Mouse (Mus musculus): ENCODE measurements around the gene Psmc5. TPM values are rescaled to one million over a fixed set of nuclear protein-coding genes. Genes with fewer than 3 reads are reported as not detected.

Gene Psmc5
- polyA plus RNA-seq, 1 experiment from 2014 or later, result 352 TPM

DNA sequence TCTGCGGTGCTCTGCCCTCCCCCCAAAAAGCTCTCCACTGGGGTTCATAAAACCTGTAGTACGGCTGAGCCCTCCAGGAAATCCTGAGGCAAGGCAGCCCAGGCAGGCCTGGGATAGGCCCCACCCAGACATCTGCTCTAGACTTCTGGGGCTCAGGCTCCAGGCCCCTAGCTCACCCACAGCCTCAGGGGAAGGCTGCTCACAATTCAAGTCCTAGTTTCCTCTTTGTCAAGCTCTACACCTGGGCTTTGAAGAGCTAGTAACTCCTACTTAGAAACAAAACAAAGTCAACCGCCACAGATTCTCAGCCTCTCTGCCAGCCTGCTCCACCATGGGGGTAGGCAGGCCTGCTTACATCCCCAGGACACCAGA, 13.1 kb downstream of the Psmc5 start:
- Histone ChIP-seq H3K4me2 (peak overlapping the region; percentile 51), H3K36me3 (peaks cover 33% of the 10 kb centered on the region), H3K9me3 (no peaks in the 10 kb centered on the region), H3K9ac (replicated peaks) (peak overlapping the region; percentile 35), H3K27me3 (no peaks in the 10 kb centered on the region), H3K4me1 (replicated peaks) (peaks cover 55% of the 10 kb centered on the region), H3K4me3 (replicated peaks) (peak overlapping the region; percentile 30), H3K27ac (peak overlapping the region; percentile 93)
- whole genome bisulfite sequencing, result 5% methylated on average over 3 of the region's 3 CpGs
- 0 out of 2 replicates have a peak, but pooled peaks have one; percentile 12 for ATAC-seq (ENCODE audit: insufficient number of reproducible peaks, insufficient read depth, low FRiP score, low TSS enrichment, low read depth)

DNA sequence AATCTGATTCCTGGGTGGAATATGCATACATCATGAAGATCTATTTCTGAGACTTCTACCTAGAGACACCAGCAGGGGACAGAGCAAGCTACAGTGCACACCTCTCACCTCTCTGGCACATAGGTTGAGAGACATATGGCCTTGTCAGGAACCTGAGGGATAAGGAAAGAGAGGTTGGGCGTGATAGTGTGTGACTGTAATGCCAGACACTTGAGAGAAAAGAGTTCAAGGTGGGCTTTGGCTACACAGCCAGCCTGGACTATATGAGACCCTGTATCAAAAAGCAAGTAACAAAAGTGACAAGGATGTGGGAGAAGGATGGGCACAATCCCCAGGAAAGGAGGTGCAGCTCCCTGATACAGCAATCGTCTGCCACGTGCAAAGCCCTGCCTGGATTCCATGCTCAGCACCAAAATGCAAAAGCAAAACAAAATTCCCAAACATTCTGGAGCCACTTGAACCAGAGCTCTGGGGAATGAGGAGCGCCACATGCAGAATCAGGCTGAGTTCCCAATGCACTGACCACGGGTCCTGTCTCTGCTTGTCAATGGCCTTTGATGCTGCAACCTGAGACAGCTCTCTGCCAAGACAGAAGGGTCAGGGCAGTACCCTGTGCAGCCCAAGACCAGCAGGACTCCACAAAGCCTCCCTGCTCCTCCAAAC, 15.3 kb downstream of the Psmc5 start:
- no peak for ATAC-seq (ENCODE audit: insufficient number of reproducible peaks, insufficient read depth, low FRiP score, low TSS enrichment, low read depth)
- no peaks in the 10 kb centered on the region for H3K9me3 ChIP-seq
- H3K9ac ChIP-seq (replicated peaks), result peak overlapping the region; percentile 99
- H3K27me3 ChIP-seq, result no peaks in the 10 kb centered on the region
- H3K27ac ChIP-seq, result peak overlapping the region; percentile 96
- peaks cover 69% of the 10 kb centered on the region for H3K4me1 ChIP-seq (replicated peaks)
- peak overlapping the region; percentile 99 for H3K4me3 ChIP-seq (replicated peaks)
- H3K4me2 ChIP-seq, result peak overlapping the region; percentile 93
- WGBS, result 27% methylated on average over 5 of the region's 5 CpGs
- H3K36me3 ChIP-seq, result peaks cover 11% of the 10 kb centered on the region

DNA sequence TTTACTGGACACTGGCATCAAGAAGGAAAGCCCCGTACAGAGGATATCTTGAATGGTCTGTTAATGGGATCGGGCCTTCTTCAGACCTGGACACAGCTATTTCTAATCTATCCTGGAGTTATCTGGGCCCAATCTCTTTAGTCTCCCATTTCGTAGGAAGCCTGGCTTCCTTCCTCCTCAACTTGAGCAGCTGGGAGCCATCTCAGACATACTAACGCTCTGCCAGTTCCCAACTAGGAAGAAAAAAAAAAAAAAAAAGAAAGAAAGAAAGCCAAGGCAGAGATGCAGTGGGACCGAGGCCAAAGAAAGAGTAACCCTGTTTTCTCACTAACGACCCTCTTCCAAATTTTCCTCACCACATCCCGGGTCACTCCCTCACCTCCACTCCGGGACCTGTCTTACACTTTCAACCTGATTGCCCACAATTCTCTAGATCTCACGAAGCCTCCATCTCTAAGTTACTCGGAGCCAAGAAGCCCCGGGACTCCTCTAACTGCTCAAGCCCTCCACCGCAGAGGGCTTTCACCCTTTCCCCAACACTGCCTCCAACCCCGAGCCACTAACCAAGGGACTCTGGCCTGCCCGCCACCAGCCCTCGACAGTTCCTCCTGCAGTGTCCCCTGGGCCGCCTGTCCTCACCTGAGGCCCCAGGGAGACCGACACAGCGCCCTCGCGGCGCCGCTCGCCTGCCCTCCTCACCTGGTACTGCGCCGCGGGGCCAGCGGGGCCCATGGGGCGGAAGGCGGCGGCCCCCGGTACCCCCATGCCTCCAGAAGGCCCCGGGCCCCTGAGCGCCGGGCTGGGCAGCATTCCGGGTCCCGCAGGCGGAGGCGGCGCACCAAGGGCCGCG, 16.1 kb downstream of the Psmc5 start:
- no peak; the same call in 1 of the 2 replicates for ATAC-seq (ENCODE audit: insufficient number of reproducible peaks, insufficient read depth, low FRiP score, low TSS enrichment, low read depth)
- Histone ChIP-seq H3K4me1 (replicated peaks) (peaks cover 69% of the 10 kb centered on the region), H3K4me3 (replicated peaks) (peak overlapping the region; percentile 99), H3K27ac (peak overlapping the region; percentile 96), H3K9me3 (no peaks in the 10 kb centered on the region), H3K36me3 (peaks cover 3% of the 10 kb centered on the region), H3K4me2 (peak overlapping the region; percentile 93), H3K9ac (replicated peaks) (peak overlapping the region; percentile 99), H3K27me3 (no peaks in the 10 kb centered on the region)
- WGBS, result 1% methylated on average over 41 of the region's 41 CpGs

DNA sequence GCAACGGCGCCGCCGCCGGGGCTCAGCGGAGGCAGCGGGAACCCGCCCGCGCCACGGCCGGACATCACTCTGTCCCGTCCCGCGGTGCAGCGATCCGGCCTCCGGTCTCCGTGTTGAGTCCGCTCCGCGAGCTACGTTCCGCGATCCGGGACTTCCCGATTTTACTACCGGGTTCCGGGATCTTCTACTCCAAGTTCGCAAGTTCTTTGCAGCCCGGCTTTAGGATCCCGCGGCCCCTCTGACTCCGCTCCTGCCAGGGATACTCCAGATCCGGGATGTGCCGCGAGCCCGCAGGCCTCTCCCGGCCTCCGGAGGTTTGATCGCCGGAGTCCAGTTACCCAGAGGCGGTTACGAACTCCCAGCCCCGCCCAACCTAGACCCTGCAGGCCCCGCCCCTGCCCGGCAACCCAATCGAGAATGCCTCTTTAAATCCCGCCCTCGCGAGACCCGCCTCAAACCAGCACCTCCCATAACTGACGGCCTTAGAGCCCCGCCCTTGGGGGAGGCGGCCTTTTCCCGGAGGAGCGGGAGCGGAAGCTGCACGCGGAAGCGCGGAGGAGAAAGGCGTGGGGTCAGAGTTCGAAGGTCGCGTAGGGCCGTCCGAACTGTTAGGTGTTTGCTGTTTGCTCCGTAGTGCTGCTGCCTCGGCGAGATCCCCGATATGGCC, 16.8 kb downstream of the Psmc5 start, which contains the start of gene Smarcd2:
Gene Smarcd2 (minus strand): TSS at position 329 of the 667 bp plus-strand sequence.
- peak; percentile 88 for ATAC-seq (ENCODE audit: insufficient number of reproducible peaks, insufficient read depth, low FRiP score, low TSS enrichment, low read depth)
- H3K4me1 ChIP-seq (replicated peaks), result peaks cover 62% of the 10 kb centered on the region
- H3K9me3 ChIP-seq, result no peaks in the 10 kb centered on the region
- H3K4me2 ChIP-seq, result peak within 1 kb of the TSS; percentile 93
- H3K27me3 ChIP-seq, result 0 out of 2 replicates have a peak, but pooled peaks cover 3% of the 10 kb centered on the region
- no peaks in the 10 kb centered on the region; the same call in 1 of the 2 replicates for H3K36me3 ChIP-seq
- H3K4me3 ChIP-seq (replicated peaks), result peak within 1 kb of the TSS; percentile 99
- peak within 1 kb of the TSS; percentile 96 for H3K27ac ChIP-seq
- H3K9ac ChIP-seq (replicated peaks), result peak within 1 kb of the TSS; percentile 99
- WGBS, result under 1% methylated on average over 72 of the region's 72 CpGs

DNA sequence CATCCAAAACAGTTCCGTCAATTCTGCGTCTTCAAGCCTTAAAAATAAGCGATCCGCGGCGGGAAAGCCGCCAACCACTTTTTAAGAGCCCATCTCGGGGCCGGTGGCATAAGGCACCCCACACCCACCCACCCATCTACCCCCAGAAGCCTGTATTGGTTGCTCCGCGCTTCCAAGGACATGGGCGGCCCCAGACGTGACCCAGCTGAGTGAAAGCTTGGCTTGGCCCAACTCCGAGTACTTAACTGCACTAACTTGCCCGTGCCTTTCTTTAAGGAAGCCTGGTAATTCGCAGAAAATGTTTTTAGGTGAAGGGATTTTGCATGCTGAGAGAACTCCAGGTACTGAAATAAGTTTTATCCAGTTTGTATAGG, 17.3 kb downstream of the Psmc5 start:
- peaks cover 3% of the 10 kb centered on the region; the same call in 1 of the 2 replicates for H3K27me3 ChIP-seq
- WGBS, result 10% methylated on average over 16 of the region's 16 CpGs
- ATAC-seq (ENCODE audit: insufficient number of reproducible peaks, insufficient read depth, low FRiP score, low TSS enrichment, low read depth), result no peak; the same call in 1 of the 2 replicates
- no peaks in the 10 kb centered on the region for H3K9me3 ChIP-seq
- H3K9ac ChIP-seq (replicated peaks), result peak overlapping the region; percentile 69
- H3K27ac ChIP-seq, result peak overlapping the region; percentile 87
- peak overlapping the region; percentile 99 for H3K4me3 ChIP-seq (replicated peaks)
- peak overlapping the region; percentile 71 for H3K4me2 ChIP-seq
- peaks cover 56% of the 10 kb centered on the region for H3K4me1 ChIP-seq (replicated peaks)
- H3K36me3 ChIP-seq, result no peaks in the 10 kb centered on the region; the same call in 1 of the 2 replicates

DNA sequence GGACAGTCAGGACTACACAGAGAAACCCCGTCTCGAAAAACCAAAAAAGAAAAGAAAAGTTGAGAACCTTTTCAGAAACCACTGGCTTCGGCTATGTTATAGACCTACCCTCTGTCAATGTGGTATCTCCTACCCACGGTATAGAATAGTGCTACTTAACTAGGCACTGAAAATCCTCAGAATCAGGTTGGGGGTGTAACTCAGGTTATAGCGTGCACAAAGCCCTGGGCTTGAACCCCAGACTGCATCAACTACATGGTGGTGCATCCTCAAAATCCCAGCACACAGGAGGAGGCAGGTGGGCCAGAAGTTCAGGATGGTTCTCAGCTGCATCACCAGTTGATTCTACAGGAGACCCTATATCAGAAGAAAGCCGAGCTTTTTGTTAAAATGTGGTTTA, 17.9 kb downstream of the Psmc5 start:
- Histone ChIP-seq H3K4me1 (replicated peaks) (peaks cover 51% of the 10 kb centered on the region), H3K9ac (replicated peaks) (no peak overlapping the region), H3K4me3 (replicated peaks) (peak overlapping the region; percentile 99; the same call in 1 of the 2 replicates), H3K27ac (no peak overlapping the region), H3K9me3 (no peaks in the 10 kb centered on the region), H3K36me3 (no peaks in the 10 kb centered on the region; the same call in 1 of the 2 replicates), H3K27me3 (peaks cover 6% of the 10 kb centered on the region; the same call in 1 of the 2 replicates), H3K4me2 (peak overlapping the region; percentile 71)
- 95% methylated on average over 6 of the region's 6 CpGs for WGBS
- no peak for ATAC-seq (ENCODE audit: insufficient number of reproducible peaks, insufficient read depth, low FRiP score, low TSS enrichment, low read depth)

DNA sequence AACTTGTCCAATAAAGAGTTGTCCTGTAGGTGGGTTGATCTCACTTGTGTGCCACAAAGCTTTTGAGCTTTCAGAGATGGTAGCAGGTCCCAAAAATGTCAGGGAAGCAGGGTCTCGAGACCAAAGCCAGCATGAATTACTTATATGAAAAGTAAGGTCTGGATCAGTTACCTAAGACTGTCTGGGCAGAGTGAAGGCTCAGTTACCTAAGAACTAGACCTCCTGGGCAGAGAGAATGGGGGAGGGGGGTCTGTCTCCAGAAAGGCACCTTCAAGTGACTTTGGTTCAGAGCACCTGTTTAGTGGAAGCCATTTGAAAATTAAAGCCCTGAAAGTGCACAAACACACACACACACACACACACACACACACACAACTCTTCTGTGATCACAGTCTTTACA, 18.4 kb downstream of the Psmc5 start:
- H3K9ac ChIP-seq (replicated peaks), result no peak overlapping the region; the same call in 1 of the 2 replicates
- H3K27ac ChIP-seq, result peak overlapping the region; percentile 36
- H3K4me3 ChIP-seq (replicated peaks), result no peak overlapping the region
- H3K27me3 ChIP-seq, result peaks cover 6% of the 10 kb centered on the region; the same call in 1 of the 2 replicates
- peaks cover 46% of the 10 kb centered on the region for H3K4me1 ChIP-seq (replicated peaks)
- no peaks in the 10 kb centered on the region for H3K9me3 ChIP-seq
- no peak for ATAC-seq (ENCODE audit: insufficient number of reproducible peaks, insufficient read depth, low FRiP score, low TSS enrichment, low read depth)
- no peaks in the 10 kb centered on the region; the same call in 1 of the 2 replicates for H3K36me3 ChIP-seq
- 83% methylated on average over 1 of the region's 1 CpGs for WGBS
- H3K4me2 ChIP-seq, result no peak overlapping the region

DNA sequence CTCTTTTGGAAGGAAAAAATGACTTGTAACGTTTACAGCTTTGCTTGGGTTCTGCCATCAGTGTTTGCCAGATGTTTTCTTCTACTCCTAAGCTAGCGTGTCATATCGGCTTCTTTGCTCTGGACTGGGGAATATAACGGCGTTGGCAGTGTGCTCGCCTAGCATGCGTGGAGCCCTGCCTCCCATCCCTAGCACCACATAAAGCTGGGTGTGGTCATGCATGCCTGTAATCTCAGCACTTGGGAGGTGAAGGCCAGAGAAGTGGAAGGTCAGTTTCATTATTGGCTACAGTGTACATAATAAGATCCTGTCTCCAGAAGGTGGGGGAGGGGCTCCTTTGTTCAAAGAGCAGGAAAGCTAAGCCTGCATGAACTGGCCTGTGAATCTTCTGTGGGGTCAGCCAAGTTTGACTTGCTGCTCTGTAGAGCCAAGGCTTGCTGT, 19.0 kb downstream of the Psmc5 start:
- ATAC-seq (ENCODE audit: insufficient number of reproducible peaks, insufficient read depth, low FRiP score, low TSS enrichment, low read depth), result no peak

DNA sequence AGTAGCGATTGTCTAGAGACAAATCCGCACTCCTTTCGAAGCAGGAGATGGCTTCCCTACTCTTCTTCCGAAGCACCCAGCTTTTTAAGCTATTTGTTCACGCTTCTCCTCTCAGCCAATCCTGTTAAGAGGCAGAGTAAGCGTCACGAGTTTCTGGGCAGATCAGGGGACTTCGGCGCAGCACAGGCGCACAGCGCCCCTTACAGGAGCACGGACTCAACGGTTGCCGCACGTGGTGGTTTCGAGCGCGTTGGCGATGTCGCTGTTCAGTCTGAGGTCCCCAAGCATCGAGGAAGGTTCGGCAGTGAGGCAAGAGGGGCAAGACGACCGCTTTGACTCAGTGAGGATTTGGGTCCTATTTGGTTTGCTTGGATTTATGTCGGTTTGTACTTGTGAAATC, 20.5 kb downstream of the Psmc5 start, which contains the start of gene Tcam1:
Gene Tcam1 (plus strand): TSS at position 219 of the 400 bp plus-strand sequence.
- H3K4me1 ChIP-seq (replicated peaks), result peaks cover 29% of the 10 kb centered on the region
- H3K9me3 ChIP-seq, result no peaks in the 10 kb centered on the region
- no peaks in the 10 kb centered on the region; the same call in 1 of the 2 replicates for H3K36me3 ChIP-seq
- ATAC-seq (ENCODE audit: insufficient number of reproducible peaks, insufficient read depth, low FRiP score, low TSS enrichment, low read depth), result no peak
- H3K4me2 ChIP-seq, result peak within 1 kb of the TSS; percentile 53
- WGBS, result 10% methylated on average over 25 of the region's 25 CpGs
- peak within 1 kb of the TSS; percentile 19 for H3K4me3 ChIP-seq (replicated peaks)
- no peak within 1 kb of the TSS; the same call in 1 of the 2 replicates for H3K27ac ChIP-seq
- H3K9ac ChIP-seq (replicated peaks), result no peak within 1 kb of the TSS
- H3K27me3 ChIP-seq, result peaks cover 6% of the 10 kb centered on the region; the same call in 1 of the 2 replicates

More for the DNA sequence above, 19.0 kb downstream of the Psmc5 start:
- peaks cover 42% of the 10 kb centered on the region for H3K4me1 ChIP-seq (replicated peaks)
- WGBS, result 51% methylated on average over 7 of the region's 7 CpGs
- H3K4me2 ChIP-seq, result no peak overlapping the region
- no peak overlapping the region for H3K4me3 ChIP-seq (replicated peaks)
- H3K27me3 ChIP-seq, result peaks cover 6% of the 10 kb centered on the region; the same call in 1 of the 2 replicates
- H3K9me3 ChIP-seq, result no peaks in the 10 kb centered on the region
- peak overlapping the region; percentile 36; the same call in 1 of the 2 replicates for H3K27ac ChIP-seq
- H3K36me3 ChIP-seq, result no peaks in the 10 kb centered on the region; the same call in 1 of the 2 replicates
- no peak overlapping the region; the same call in 1 of the 2 replicates for H3K9ac ChIP-seq (replicated peaks)

DNA sequence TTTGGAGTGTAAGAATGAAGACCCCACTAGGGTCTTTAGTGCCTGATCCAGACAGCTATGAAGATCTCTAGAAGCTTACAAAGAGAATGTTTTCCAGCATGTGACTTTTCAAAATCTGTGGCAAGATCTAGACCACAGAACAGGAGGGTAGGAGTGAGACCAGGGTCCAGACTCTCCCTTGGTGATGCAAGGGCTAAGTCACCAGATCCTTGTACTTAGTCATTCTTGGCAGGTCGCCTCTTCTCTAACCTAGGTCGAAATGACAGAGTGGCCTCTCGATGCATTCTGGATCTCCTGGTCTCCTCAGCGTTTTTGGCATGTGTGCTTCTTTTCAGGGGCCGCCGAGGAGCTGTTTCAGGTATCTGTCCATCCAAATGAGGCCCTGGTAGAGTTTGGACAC, 26.5 kb downstream of the Psmc5 start:
- no peak overlapping the region for H3K27ac ChIP-seq
- no peaks in the 10 kb centered on the region for H3K36me3 ChIP-seq
- H3K27me3 ChIP-seq, result peaks cover 3% of the 10 kb centered on the region; the same call in 1 of the 2 replicates
- WGBS, result 87% methylated on average over 6 of the region's 6 CpGs
- H3K4me2 ChIP-seq, result no peak overlapping the region
- no peaks in the 10 kb centered on the region for H3K9me3 ChIP-seq
- ATAC-seq (ENCODE audit: insufficient number of reproducible peaks, insufficient read depth, low FRiP score, low TSS enrichment, low read depth), result no peak
- no peak overlapping the region for H3K9ac ChIP-seq (replicated peaks)
- H3K4me3 ChIP-seq (replicated peaks), result no peak overlapping the region
- no peaks in the 10 kb centered on the region for H3K4me1 ChIP-seq (replicated peaks)

Data from limb, embryonic 12.5 days (tissue).